Mouse (Mus musculus): ENCODE results near the gene Nppc. TPM values are rescaled to one million over a fixed set of nuclear protein-coding genes. Genes with fewer than 3 reads are reported as not detected.

Nppc gene
- total RNA-seq (2021) (under 1 TPM in 1 of 2 experiments, not detected in 1; 0.55 TPM), polyA plus RNA-seq (2012; rRNA removed) (0.44 and 0.45 TPM in 2 replicates)
- long read RNA-seq, partial matches to known transcripts = 0 of 1 reads
- long read RNA-seq, other reads (novel, unspliced or antisense) = 0 of 1 reads

DNA sequence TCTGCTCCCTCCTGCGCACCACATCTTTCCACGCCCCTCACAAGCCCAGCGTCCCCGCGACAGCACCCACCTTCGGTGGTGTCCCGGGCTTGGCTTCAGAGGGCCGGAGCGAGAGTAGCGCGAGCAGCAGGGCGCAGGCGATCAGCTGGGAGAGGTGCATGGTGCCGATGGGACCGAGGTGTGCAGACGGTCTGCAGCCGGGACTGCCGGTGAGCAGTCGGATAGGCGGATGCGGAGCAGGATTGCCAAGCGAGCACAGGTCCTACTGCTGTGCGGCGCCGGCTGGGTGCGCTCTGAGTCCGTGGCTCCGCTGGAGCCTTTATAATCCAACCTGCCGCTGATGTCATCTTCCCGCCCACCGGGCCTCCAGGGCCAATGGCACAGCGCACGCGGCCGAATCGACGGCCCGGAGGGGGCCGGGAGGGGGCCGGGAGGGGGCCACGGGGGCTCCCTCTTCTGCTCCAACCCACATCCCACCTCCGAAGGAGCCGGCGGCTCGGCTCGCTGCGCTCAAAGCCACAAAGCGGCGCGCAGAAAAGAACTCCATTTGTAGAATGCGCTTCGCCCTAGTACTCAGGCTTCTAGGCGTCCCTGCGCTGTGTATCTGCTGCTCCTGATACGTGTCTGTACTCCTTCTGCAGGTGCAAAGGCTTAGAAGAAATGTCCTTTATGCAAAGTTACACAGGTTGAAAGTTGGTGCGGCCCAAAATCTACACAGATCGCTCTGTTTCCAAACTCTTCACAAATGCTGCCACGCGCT is at the start of gene Nppc:
TSS of gene Nppc (minus strand) at position 293 of the 760 bp plus-strand sequence.
- peak; percentile 88 for DNase-seq

DNA sequence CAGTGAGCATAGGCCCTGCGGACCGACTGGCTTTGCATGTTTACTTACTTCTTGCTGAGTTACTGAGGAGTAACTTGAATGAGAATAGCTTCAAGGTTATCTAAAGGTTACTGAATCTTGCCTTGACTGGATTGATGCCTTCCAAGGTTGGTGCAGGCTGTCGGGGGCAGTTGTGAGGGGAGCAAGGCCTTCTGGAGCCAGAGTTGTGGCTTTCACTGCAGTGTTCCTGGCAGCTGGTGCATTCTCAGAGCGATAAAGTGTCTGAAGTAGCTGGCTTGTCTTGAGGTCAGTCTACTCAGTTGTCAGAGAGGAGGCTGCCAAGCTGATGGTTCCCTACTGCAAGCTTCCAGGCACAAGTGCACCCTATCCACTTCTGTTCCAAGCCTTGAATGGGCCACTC is 49.0 kb upstream of the Nppc start:
- DNase-seq = peak; percentile 72

DNA sequence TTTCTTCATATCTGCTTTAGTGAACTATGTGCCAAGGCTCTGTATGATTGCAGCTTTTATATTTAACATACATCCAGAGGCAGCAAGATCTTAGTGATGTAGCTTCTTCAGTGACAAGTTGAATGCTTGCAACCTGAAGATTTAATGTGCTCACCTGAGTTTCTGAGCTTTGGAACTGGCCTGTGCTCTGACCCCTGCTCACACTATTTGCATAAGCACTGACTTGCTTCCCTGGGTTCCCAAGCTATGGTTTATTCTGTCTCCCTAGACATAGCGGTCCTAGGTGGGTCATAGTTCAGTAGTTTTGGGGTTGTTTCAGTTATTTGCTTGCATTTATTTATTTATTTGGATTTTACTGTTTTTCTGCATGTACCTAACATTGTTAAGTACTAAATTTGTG is 47.8 kb upstream of the Nppc start:
- DNase-seq = no peak

DNA sequence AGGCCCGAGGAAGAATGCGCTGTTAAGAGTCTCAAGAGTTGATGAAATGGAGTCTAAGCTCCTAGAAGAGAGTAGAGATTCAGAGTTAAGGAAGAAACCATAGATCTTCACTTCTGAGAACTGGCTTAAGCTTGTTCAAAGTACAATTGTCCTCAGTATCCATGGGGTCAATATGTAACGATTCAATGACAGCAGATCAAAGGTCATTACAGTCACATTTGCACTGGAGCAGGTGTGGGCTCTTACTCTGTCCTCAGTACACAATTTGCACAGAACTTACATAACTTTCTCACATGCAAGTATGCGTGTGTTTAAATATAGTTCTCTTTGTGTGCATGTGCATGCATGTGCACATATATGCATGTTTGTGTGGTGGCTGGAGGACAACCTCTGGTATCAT is 42.7 kb upstream of the Nppc start:
- no peak for DNase-seq

DNA sequence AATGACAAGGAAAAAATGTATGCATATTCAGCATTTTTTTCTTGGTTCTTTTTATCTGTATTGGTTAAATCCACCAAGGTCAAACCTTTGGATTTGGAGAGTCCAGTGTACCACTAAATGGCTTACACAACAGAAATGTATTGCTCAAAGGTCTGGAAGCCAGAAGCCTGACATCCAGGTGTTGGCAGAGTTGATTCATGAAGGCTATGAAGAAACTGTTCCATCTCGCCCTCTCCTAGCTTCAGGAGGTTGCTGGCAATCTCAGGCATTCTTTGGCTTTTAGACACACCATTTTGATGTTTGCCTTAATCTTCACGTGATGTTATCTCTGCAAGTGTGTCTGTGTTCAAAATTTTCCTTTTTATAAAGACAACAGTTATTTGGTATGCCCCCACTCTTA is 41.7 kb upstream of the Nppc start:
- DNase-seq = no peak

DNA sequence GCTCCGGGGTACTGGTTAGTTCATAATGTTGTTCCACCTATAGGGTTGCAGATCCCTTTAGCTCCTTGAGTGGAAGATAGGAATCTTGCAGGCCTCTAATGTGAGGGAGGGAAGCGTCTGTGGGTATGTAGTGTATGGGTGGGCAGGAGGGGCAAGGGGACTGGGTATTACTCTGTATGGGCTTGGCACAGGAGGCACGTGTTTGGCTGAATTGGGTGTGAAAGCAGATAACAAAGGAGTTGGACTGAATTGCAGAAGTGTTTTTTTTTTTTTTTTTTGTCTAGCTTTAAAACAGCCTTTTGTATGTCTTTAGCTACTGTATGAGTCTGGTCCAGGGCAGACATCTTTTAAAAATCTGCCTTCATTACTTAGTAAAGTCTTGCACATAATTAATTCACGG is 39.2 kb upstream of the Nppc start:
- no peak for DNase-seq

DNA sequence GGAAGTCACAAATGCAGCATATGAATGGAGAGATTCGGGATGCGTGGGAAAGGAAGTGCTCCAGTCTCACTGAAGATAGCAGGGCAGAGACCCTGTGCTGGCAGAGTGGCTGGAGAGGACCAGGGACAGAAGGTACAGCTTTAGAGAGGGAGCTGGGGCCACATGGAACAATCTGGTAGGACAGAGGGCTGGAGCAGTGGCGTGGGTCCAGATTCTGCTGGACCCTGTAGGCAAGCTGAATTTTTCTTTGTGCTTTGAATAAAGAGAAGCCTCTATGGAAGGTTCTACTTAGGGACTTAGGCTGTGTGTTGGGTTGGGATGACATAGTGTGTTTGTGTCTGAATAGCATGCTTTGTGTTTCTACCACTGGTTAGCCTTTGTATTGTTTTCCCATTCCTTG is 35.1 kb upstream of the Nppc start:
- no peak for DNase-seq

DNA sequence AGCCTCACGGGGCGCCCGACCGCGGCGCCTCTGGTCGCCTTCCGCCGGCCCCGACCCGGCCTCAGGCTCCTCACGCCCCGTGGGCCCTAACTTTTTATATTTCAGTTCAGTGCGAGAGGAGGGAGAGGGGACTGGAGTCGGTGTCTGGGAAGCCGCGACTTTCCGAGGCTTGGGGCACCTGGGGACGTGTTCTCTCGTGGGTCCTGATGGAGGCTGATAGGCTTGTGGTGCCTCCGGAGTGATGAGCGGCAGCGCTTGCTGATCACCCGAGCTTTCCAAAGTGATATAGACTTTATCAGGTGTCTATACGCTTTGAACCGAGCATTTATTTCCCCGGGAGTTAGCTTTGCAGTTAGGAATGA is 33.6 kb upstream of the Nppc start:
- no peak for DNase-seq

DNA sequence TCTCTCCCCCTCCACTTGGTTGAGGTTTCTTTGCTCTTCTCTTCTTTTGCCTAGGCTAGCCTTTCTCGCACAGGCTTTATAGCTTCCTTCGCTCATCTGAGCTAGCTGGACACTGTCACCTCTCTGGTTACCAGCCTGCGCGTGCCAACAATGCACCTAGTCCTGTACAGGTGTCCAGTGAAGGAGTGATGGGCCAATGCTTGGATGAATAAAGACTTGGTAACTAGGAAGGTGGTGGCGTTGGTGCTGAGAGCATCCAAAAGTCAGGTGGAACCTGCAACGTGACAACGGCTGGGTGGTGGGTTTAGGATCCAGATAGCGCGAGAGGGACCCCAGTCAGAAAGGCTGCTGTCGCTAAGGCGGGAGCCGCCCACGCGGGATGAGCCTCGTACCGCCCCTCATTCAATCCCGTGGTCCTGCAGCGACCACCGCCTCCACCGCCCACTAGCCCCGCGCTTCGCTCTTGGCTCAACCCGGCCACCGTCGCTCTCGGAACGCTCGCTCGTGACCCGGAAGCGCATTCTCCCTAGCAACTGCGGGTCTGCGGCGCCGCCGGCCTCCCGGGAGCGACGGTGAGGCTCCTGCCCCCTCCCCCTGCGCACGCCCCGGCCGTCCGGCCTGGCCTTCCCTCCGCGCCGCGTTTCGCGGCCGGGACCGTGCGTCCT is 33.1 kb upstream of the Nppc start, which contains the start of gene Dis3l2:
TSS of gene Dis3l2 (plus strand) at position 509 of the 665 bp plus-strand sequence.
- peak; percentile 92 for DNase-seq

DNA sequence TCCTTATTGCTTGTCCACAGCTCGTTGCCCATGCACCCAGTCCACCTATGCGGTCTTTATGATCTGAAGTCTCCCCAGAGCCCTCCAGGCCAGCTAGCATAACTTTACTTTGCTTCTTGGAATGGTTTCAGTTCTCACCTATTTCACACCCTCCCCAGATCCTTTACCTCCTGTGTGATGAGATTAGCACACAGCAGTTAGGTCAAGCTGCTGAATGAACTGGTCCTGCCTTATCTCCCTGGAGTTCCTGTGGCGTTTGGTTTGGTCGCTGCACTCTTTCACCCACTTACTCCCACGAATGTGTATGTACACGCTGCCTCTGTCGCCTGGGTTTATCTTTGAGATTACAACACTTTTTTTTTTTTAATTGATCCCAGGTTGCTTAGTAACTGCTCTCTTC is 30.0 kb upstream of the Nppc start:
- DNase-seq = no peak

DNA sequence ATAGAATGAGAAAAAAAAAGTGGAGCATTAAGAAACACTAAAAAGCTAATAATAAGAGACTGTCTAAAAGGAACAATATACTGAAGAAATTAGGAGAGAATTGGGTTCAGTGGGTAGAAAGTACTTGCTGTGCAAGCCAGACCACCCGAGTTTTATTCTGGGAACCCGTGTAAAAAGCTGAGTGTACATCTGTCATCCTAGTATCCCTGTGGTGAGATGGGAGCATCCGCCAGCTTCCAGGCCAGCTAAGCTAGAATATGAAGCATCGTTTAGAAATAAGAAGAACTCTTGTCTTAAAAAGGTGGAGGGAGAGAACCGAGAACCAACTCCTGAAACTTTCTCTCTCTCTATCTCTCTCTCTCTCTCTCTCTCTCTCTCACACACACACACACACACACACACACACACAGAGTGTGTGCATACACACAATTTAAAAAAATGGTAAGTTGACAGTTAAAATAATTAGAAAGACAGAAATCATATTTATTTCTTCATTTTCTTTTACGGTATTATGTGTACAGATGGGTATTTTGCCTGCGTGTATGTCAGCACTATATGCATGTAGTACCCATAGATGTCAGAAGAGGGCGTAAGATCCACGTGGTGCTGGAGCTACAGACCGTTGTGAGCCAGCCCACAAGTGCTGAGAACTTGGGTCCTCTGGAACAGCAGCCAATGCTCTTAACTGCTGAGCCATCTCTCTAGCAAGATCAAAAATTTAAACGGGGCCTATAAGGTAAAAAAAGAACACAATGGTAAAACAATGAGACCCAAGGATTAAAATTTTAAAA is 29.2 kb upstream of the Nppc start:
- no peak for DNase-seq

DNA sequence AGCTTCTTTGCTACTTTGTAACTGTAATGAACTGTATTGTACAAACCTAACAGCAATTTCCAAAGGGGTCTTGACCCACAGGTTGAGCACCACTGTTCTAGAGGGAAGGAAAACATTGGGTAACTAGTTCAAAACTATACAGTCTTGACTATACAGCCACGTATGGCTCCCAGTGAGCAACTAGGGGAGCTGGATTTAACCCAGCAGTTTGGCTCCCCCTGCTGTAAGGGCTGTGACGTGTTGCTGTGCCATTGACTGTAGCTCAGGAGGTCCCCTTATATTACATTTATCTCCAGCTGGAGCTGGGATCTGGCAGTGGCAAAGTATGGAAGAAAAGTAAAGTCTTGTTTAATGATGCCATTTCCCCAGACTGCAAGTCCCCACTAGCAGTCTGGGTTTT is 28.4 kb upstream of the Nppc start:
- peak; percentile 60 for DNase-seq

DNA sequence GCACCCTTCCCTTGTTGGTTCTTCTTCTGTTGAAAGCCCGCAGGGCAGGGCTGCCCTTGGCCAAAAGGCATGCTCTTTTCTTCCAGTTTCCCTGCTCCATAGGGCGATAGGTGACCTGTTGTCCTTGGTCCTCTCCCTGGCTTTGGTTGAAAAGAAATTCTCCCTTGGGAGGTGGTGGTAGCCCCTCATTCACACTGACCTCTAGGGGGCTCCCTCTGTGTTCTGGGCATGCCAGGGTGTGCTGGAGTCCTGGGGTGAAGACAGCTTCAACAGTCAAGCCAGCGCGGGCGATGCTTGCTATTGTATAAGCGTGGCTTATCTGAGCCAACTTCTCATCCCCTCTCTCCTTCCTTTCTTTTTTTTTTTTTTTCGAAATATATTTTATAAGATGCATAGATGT is 26.6 kb upstream of the Nppc start:
- DNase-seq = no peak

DNA sequence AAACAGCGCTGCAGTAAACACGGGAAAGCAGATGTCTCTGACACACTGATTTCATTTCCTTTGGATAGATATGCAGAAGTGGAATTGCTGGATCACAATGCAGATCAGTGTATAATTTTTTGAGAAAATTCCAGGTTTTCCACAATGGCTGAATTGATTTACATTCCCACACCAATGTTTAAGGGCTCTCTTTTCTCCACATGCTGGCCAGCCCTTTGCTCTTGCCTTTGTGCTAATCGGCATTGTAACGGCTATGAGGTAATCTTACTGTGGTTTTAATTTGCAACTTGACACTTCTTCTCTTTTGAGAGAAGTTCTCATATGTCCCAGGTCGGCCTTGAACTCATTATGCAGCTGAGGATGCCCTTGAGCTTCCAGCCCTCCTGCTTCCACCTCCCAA is 20.7 kb upstream of the Nppc start:
- DNase-seq = peak; percentile 23

DNA sequence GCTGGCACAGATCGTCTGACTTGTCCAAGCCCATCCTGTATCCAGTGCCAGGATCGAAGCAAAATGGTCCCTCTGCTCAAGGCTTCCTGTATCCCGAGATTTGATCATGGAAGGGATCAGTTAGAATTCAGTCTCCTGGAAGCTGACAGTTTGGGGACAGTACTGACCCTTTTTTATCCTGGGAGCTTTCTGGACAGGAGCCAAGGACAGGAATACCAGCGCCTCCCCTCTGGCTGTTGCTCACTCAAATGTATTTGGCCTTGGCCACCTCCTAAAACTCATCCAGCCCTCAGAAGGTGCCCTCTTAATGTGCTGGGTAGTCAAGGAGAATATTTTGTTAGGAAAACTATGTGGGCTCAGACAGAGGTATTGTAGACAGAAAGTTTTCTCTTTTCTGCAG is 16.9 kb upstream of the Nppc start:
- DNase-seq = peak; percentile 64

DNA sequence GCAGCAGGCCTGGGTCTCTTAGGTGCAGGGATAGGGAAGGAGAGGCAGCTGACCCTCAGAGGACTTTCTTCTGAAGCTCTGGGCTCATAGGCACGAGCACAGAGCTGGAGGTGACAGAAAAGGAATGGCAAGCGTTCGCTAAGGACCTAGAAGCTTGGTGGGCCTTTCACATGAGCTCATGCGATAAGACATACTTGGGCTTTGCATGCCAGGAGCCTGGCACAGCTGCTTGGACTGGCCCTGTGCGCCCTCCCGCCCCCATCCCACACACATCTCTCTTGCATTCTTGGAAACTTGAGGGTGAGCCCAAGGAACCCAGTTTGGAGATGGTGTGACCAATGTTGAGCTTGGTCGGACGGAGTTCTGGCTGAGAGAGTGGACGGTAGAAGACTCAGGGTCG is 8.3 kb upstream of the Nppc start:
- DNase-seq = no peak

DNA sequence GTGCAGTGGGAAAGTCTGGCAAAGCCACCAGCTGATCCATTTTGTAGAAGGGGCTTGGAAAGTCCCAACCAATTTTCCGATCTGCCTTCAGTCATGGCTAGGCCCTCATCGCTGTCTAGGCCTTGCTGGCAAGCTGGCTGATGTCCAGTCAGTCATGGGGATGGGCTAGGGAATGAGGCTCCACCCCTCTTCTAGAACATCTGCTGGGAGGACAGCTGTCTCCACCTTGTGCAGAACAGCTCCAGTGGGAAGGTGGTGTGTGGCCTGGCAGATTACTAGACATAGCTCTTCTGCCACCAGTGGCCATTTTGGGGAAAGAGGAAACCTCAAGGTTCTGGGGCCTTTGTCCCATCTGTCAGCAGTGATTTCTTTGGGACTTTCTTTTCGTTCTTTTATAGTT is 7.3 kb upstream of the Nppc start:
- no peak for DNase-seq

DNA sequence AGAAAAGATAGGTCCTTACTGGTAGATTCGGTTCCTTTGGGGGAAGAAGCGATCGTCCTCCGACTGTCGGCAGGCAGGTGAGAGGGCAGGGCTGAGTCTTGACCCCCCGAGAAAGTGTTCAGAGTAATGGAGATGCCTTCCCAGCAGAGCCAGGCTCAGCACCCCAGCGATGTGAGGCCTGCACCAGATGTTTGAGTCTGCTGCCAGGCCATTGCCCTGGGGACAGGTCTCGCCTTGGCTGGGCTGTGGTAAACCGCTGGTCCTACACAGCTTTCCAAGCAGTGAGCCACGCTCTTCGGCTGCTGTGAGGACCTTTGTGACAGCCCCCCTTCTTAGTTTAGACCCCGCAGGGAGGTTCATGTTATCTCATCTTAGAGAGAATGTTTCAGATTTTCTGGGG is 4.8 kb upstream of the Nppc start:
- no peak for DNase-seq

DNA sequence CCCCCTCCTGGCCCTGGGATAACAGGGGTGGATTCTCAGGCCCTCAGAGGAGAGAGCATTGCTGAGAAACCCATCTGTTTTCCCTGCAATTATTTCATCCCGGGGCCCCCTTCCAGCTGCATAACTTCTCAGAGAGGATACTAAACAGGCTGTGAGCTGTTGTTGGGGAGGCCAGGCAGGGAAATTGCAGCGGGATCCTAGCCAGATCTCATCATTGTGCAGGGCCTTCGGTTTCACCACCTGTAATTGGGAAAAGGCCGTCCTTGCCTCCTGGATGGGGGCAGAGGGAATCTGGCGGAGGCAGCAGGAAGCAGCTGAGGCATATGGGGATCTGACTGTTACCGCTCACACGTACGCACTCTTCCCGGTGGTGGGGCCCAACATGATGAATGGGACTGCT is 4.0 kb upstream of the Nppc start:
- no peak for DNase-seq

DNA sequence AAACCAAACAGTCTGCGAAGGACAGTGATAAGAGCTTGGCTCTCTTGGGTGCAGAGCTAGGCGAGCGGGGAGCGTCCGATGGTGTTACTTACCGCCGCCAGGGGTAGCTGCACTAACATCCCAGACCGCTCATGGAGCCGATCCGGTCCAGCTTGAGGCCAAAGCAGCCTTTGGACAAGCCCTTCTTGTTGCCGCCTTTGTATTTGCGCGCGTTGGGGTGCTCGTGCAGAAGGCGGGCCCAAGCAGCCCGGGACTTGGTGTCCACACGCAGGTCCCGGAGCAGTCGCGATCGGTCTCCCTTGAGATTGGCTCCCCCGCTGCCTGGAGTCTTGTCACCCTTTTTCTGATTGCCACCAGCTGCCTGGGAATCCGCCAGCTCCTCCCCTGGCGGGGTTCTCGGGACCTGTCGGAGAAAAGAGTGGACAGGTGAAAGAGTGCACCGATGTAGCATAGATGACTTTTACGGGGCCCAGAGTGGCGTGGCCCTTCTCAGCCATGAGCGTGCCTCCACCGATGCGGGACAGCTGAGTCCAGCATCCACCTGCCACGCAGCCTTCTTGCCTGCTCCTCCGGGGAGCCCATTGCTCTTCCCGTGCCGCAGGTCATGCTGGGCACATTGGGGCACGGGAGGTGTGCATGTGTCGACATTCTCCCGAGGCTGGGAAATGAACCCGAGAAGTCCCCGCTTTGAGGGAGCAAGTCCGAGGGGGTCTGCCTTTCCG is 658 bp downstream of the Nppc start:
- peak; percentile 81 for DNase-seq

DNA sequence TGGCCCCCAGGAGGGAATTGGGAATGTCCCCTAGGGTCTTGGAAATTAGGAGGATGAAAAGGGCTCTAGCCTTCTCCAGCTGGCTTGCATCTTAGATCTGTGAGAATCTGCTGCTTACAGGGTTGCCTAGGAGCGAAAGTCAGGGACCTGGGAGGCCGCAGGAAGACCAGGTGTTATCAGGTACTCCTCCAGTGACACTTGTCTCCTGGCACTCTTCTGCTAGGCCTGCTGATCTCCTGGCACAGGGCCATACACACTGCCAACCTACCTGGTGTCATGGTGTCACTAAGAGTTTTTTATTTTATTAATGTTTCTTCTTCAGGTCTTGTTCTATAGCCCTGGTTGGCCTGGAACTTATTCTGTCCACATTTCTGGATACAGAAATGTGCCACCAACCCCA is 5.3 kb downstream of the Nppc start:
- DNase-seq = no peak

DNA sequence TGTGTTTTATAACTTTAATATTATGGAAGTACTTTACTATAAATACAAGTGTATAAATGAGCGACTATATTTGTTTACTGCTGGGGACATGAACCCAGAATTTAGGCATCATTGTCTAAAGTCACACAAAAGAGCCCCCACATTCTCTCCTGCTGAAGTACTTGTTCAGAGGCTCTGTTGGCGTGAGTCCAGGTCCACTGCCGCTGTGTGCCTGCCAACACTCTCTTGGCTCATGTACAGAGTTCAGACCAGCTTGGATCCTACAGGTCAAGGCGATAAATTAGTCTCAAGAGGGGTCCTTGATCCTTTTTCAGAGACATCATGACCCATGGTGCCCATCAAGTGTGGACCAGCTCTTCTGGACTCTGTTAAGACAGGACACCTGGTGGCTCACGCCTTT is 13.3 kb downstream of the Nppc start:
- DNase-seq = peak; percentile 48

Data from adrenal gland, adult 2 months (tissue).